Mouse (Mus musculus): ENCODE results near the gene Gpr21. TPM values are rescaled to one million over a fixed set of nuclear protein-coding genes. Genes with fewer than 3 reads are reported as not detected.

The Gpr21 gene
- polyA plus RNA-seq, 1 experiment from 2014 or later, result 1.3 TPM

Other genes with a start within 250 kb of the Gpr21 start
- not detected in 2 replicates for gene Olfr368, start 189.8 kb upstream of the Gpr21 start, polyA plus RNA-seq (2014; fragmentation: Nextera tagmentation; extraction: Ambion mirVana)
- gene Pdcl, start 157.0 kb upstream of the Gpr21 start, polyA plus RNA-seq (2014; fragmentation: Nextera tagmentation; extraction: Ambion mirVana), result 35.7 and 39.4 TPM in 2 replicates
- 14.9 and 15.4 TPM in 2 replicates for gene Rc3h2, start 93.4 kb upstream of the Gpr21 start, polyA plus RNA-seq (2014; fragmentation: Nextera tagmentation; extraction: Ambion mirVana)
- 5.1 and 5.4 TPM in 2 replicates for gene Zbtb26, start 73.2 kb upstream of the Gpr21 start, polyA plus RNA-seq (2014; fragmentation: Nextera tagmentation; extraction: Ambion mirVana)
- gene Zbtb6, start 73.2 kb upstream of the Gpr21 start, polyA plus RNA-seq (2014; fragmentation: Nextera tagmentation; extraction: Ambion mirVana), result 2.5 and 2.9 TPM in 2 replicates
- gene Rabgap1, start 73.1 kb upstream of the Gpr21 start, polyA plus RNA-seq (2014; fragmentation: Nextera tagmentation; extraction: Ambion mirVana), result 34.1 and 40.6 TPM in 2 replicates
- 25.9 and 30.2 TPM in 2 replicates for gene Strbp, start 187.5 kb downstream of the Gpr21 start, polyA plus RNA-seq (2014; fragmentation: Nextera tagmentation; extraction: Ambion mirVana)